Mouse (Mus musculus) lung, adult 2 months (tissue): Measurements from ENCODE around the gene B4galt5.

ENCODE experiments used
- CTCF ChIP-seq: fragments of 200-500 bp; IDR thresholded peaks from 2 replicates; pipeline ENCODE4 v1.5.1; 2011; ENCODE audit warnings: mild to moderate bottlenecking, low read length, control low read depth; ENCODE audit not compliant: insufficient read depth
- POLR2A ChIP-seq: fragments of 200-500 bp; IDR thresholded peaks from 2 replicates; pipeline ENCODE4 v1.6.1; 2011; ENCODE audit warnings: low read depth, mild to moderate bottlenecking, control low read depth, low read length, borderline replicate concordance; ENCODE audit errors: extremely low read depth

GRCm38 (mm10) chr2:167309286-167309685 lies 39.7 kb downstream of the B4galt5 start:
- TF ChIP-seq POLR2A (no peak), CTCF (no peak)
